Mouse (Mus musculus): ENCODE measurements around the gene Gm34302. TPM values are rescaled to one million over a fixed set of nuclear protein-coding genes. Genes with fewer than 3 reads are reported as not detected.

Gm34302 gene
- polyA plus RNA-seq (2012; fragmentation: generic; extraction: Trizol) = not detected

GRCm38 (mm10) chr3:63483726-63484125 is at the start of gene Gm34302:
Gene Gm34302, minus strand, starts transcription at chr3:63483879.

Other genes starting within 250 kb of the Gm34302 start
- 10 to 100 TPM in 1 of 2 experiments, under 1 TPM in 1; 0.13 to 20.2 TPM for gene Mme, start 242.3 kb downstream of the Gm34302 start, polyA plus RNA-seq (2012; fragmentation: generic; extraction: Trizol)